Mouse (Mus musculus): ENCODE measurements at regions not wholly inside any gene's neighbourhood (a gene's known extent, or its start where the extent isn't known, plus 50 kb on each side); places are given as distances from the start of the nearest gene placed in this dataset.

- no peaks in the 10 kb centered on the region for H3K36me3 ChIP-seq
- no peak overlapping the region for H3K9ac ChIP-seq
- ATAC-seq (ENCODE audit: insufficient number of reproducible peaks, low FRiP score) = no peak
- H3K9me3 ChIP-seq (replicated peaks) = no peaks in the 10 kb centered on the region
- H3K27ac ChIP-seq (ENCODE audit: poor library complexity, severe bottlenecking) = no peak overlapping the region
- 47% methylated on average over 9 of the region's 9 CpGs for WGBS
- H3K27me3 ChIP-seq (replicated peaks) = no peaks in the 10 kb centered on the region
- no peak overlapping the region for H3K4me3 ChIP-seq
- peaks cover 9% of the 10 kb centered on the region; the same call in 1 of the 2 replicates for H3K4me1 ChIP-seq (replicated peaks)
- H3K4me2 ChIP-seq = 0 out of 2 replicates have a peak overlapping the region, but pooled peaks have one; percentile 9
Measured at GRCm38 (mm10) chr2:117871507-117872282, 240.0 kb upstream of the Thbs1 start.

GRCm38 (mm10) chr2:117877816-117878215, 233.9 kb upstream of the Thbs1 start:
- H3K36me3 ChIP-seq = no peaks in the 10 kb centered on the region
- peaks cover 7% of the 10 kb centered on the region; the same call in 1 of the 2 replicates for H3K4me1 ChIP-seq (replicated peaks)
- no peak overlapping the region for H3K27ac ChIP-seq (ENCODE audit: poor library complexity, severe bottlenecking)
- WGBS = 57% methylated on average over 6 of the region's 6 CpGs
- H3K9me3 ChIP-seq (replicated peaks) = no peaks in the 10 kb centered on the region
- no peak overlapping the region for H3K9ac ChIP-seq
- no peak overlapping the region for H3K4me3 ChIP-seq
- H3K27me3 ChIP-seq (replicated peaks) = no peaks in the 10 kb centered on the region
- ATAC-seq (ENCODE audit: insufficient number of reproducible peaks, low FRiP score) = no peak
- H3K4me2 ChIP-seq = no peak overlapping the region

GRCm38 (mm10) chr2:117882136-117882535, 229.5 kb upstream of the Thbs1 start:
- peaks cover 7% of the 10 kb centered on the region; the same call in 1 of the 2 replicates for H3K4me1 ChIP-seq (replicated peaks)
- H3K4me3 ChIP-seq = no peak overlapping the region
- H3K4me2 ChIP-seq = no peak overlapping the region
- 78% methylated on average over 4 of the region's 4 CpGs for WGBS
- no peaks in the 10 kb centered on the region for H3K9me3 ChIP-seq (replicated peaks)
- no peak overlapping the region for H3K9ac ChIP-seq
- ATAC-seq (ENCODE audit: insufficient number of reproducible peaks, low FRiP score) = no peak
- no peaks in the 10 kb centered on the region for H3K36me3 ChIP-seq
- no peak overlapping the region for H3K27ac ChIP-seq (ENCODE audit: poor library complexity, severe bottlenecking)
- H3K27me3 ChIP-seq (replicated peaks) = no peaks in the 10 kb centered on the region

- Histone ChIP-seq H3K27me3 (replicated peaks) (no peaks in the 10 kb centered on the region), H3K4me3 (no peak overlapping the region), H3K9me3 (replicated peaks) (no peaks in the 10 kb centered on the region), H3K36me3 (no peaks in the 10 kb centered on the region), H3K9ac (no peak overlapping the region), H3K4me2 (no peak overlapping the region), H3K27ac (ENCODE audit: poor library complexity, severe bottlenecking) (no peak overlapping the region), H3K4me1 (replicated peaks) (peaks cover 5% of the 10 kb centered on the region; the same call in 1 of the 2 replicates)
- no peak for ATAC-seq (ENCODE audit: insufficient number of reproducible peaks, low FRiP score)
- whole genome bisulfite sequencing = 80% methylated on average over 2 of the region's 2 CpGs
Measured at GRCm38 (mm10) chr2:117882890-117883289, 228.8 kb upstream of the Thbs1 start.

GRCm38 (mm10) chr2:117886516-117886915, 225.2 kb upstream of the Thbs1 start:
- Histone ChIP-seq H3K9ac (no peak overlapping the region), H3K4me1 (replicated peaks) (no peaks in the 10 kb centered on the region), H3K9me3 (replicated peaks) (no peaks in the 10 kb centered on the region), H3K36me3 (no peaks in the 10 kb centered on the region), H3K27me3 (replicated peaks) (no peaks in the 10 kb centered on the region), H3K4me2 (no peak overlapping the region), H3K27ac (ENCODE audit: poor library complexity, severe bottlenecking) (no peak overlapping the region), H3K4me3 (no peak overlapping the region)
- ATAC-seq (ENCODE audit: insufficient number of reproducible peaks, low FRiP score) = no peak
- 70% methylated on average over 3 of the region's 3 CpGs for WGBS

GRCm38 (mm10) chr2:117901311-117901710, 210.4 kb upstream of the Thbs1 start:
- no peak for ATAC-seq (ENCODE audit: insufficient number of reproducible peaks, low FRiP score)
- Histone ChIP-seq H3K9me3 (replicated peaks) (no peaks in the 10 kb centered on the region), H3K9ac (no peak overlapping the region), H3K4me2 (no peak overlapping the region), H3K27ac (ENCODE audit: poor library complexity, severe bottlenecking) (no peak overlapping the region), H3K4me3 (no peak overlapping the region), H3K36me3 (no peaks in the 10 kb centered on the region), H3K4me1 (replicated peaks) (no peaks in the 10 kb centered on the region), H3K27me3 (replicated peaks) (no peaks in the 10 kb centered on the region)
- 86% methylated on average over 2 of the region's 2 CpGs for WGBS

GRCm38 (mm10) chr2:117902837-117903236, 208.8 kb upstream of the Thbs1 start:
- Histone ChIP-seq H3K4me2 (no peak overlapping the region), H3K36me3 (no peaks in the 10 kb centered on the region), H3K4me1 (replicated peaks) (no peaks in the 10 kb centered on the region), H3K9me3 (replicated peaks) (no peaks in the 10 kb centered on the region), H3K27me3 (replicated peaks) (no peaks in the 10 kb centered on the region), H3K9ac (no peak overlapping the region), H3K4me3 (no peak overlapping the region), H3K27ac (ENCODE audit: poor library complexity, severe bottlenecking) (no peak overlapping the region)
- ATAC-seq (ENCODE audit: insufficient number of reproducible peaks, low FRiP score) = no peak
- 70% methylated on average over 5 of the region's 5 CpGs for WGBS

GRCm38 (mm10) chr2:117903705-117904104, 208.0 kb upstream of the Thbs1 start:
- H3K4me2 ChIP-seq = no peak overlapping the region
- ATAC-seq (ENCODE audit: insufficient number of reproducible peaks, low FRiP score) = no peak
- H3K27me3 ChIP-seq (replicated peaks) = no peaks in the 10 kb centered on the region
- no peak overlapping the region for H3K27ac ChIP-seq (ENCODE audit: poor library complexity, severe bottlenecking)
- H3K9me3 ChIP-seq (replicated peaks) = no peaks in the 10 kb centered on the region
- no peak overlapping the region for H3K9ac ChIP-seq
- no peaks in the 10 kb centered on the region for H3K4me1 ChIP-seq (replicated peaks)
- H3K4me3 ChIP-seq = no peak overlapping the region
- WGBS = 80% methylated on average over 2 of the region's 2 CpGs
- no peaks in the 10 kb centered on the region for H3K36me3 ChIP-seq

- no peak for ATAC-seq (ENCODE audit: insufficient number of reproducible peaks, low FRiP score)
Measured at GRCm38 (mm10) chr2:117906509-117906908, 205.2 kb upstream of the Thbs1 start.

GRCm38 (mm10) chr2:117910781-117911180, 200.9 kb upstream of the Thbs1 start:
- no peak overlapping the region for H3K4me2 ChIP-seq
- no peak overlapping the region for H3K27ac ChIP-seq (ENCODE audit: poor library complexity, severe bottlenecking)
- no peak for ATAC-seq (ENCODE audit: insufficient number of reproducible peaks, low FRiP score)
- 62% methylated on average over 1 of the region's 1 CpGs for WGBS
- H3K4me3 ChIP-seq = no peak overlapping the region
- no peak overlapping the region for H3K9ac ChIP-seq
- no peaks in the 10 kb centered on the region for H3K27me3 ChIP-seq (replicated peaks)
- H3K4me1 ChIP-seq (replicated peaks) = no peaks in the 10 kb centered on the region
- no peaks in the 10 kb centered on the region for H3K9me3 ChIP-seq (replicated peaks)
- no peaks in the 10 kb centered on the region for H3K36me3 ChIP-seq

More at GRCm38 (mm10) chr2:117906509-117906908, 205.2 kb upstream of the Thbs1 start:
- Histone ChIP-seq H3K4me2 (no peak overlapping the region), H3K36me3 (no peaks in the 10 kb centered on the region), H3K27ac (ENCODE audit: poor library complexity, severe bottlenecking) (no peak overlapping the region), H3K9me3 (replicated peaks) (no peaks in the 10 kb centered on the region), H3K4me1 (replicated peaks) (no peaks in the 10 kb centered on the region), H3K4me3 (no peak overlapping the region), H3K9ac (no peak overlapping the region), H3K27me3 (replicated peaks) (no peaks in the 10 kb centered on the region)
- WGBS = 81% methylated on average over 2 of the region's 2 CpGs

- no peak for ATAC-seq (ENCODE audit: insufficient number of reproducible peaks, low FRiP score)
- Histone ChIP-seq H3K9ac (no peak overlapping the region), H3K36me3 (no peaks in the 10 kb centered on the region), H3K27ac (ENCODE audit: poor library complexity, severe bottlenecking) (no peak overlapping the region), H3K9me3 (replicated peaks) (no peaks in the 10 kb centered on the region), H3K4me2 (no peak overlapping the region), H3K4me3 (no peak overlapping the region), H3K27me3 (replicated peaks) (no peaks in the 10 kb centered on the region), H3K4me1 (replicated peaks) (no peaks in the 10 kb centered on the region)
- 64% methylated on average over 2 of the region's 2 CpGs for WGBS
Measured at GRCm38 (mm10) chr2:117912722-117913121, 199.0 kb upstream of the Thbs1 start.

- Histone ChIP-seq H3K4me3 (no peak overlapping the region), H3K4me2 (no peak overlapping the region), H3K9me3 (replicated peaks) (no peaks in the 10 kb centered on the region), H3K9ac (no peak overlapping the region), H3K27ac (ENCODE audit: poor library complexity, severe bottlenecking) (no peak overlapping the region), H3K36me3 (no peaks in the 10 kb centered on the region), H3K4me1 (replicated peaks) (no peaks in the 10 kb centered on the region), H3K27me3 (replicated peaks) (no peaks in the 10 kb centered on the region)
- no peak for ATAC-seq (ENCODE audit: insufficient number of reproducible peaks, low FRiP score)
- 90% methylated on average over 4 of the region's 4 CpGs for WGBS
Measured at GRCm38 (mm10) chr2:117913846-117914245, 197.8 kb upstream of the Thbs1 start.

All from heart, embryonic 12.5 days (tissue).